Mouse (Mus musculus) adrenal gland, postnatal 10 days (tissue): Measurements from ENCODE around the gene Chmp1a. TPM values are rescaled to one million over a fixed set of nuclear protein-coding genes. Genes with fewer than 3 reads are reported as not detected.
A peak's percentile ranks its signal among the peaks of the same experiment; 100 is the strongest.
"Not testable (repeated sequence)": the region's sequence is repeated elsewhere in the genome, so short reads cannot be mapped to it uniquely, and the experiment has no call there.

Experiments
- DNase-seq: peaks from one replicate; pipeline ENCODE4 v3.0.0; 2021; ENCODE audit warnings: mixed read lengths
- long read RNA-seq, 2 experiments: library from polyadenylated mRNA; stranded (forward); transcript quantifications; one replicate each; pipeline ENCODE4 v2.0.0; 2021
- total RNA-seq, 2 experiments: library from RNA; stranded (reverse); gene quantifications; 2 replicates each; pipeline ENCODE4 v1.2.3; 2021

Chmp1a gene
- total RNA-seq, result 10 to 100 TPM; 76.0 to 81.4 TPM
- long read RNA-seq, experiment 1, partial matches to known transcripts, result 4 of 234 reads
- long read RNA-seq, experiment 1, other reads (novel, unspliced or antisense), result 226 of 234 reads
- long read RNA-seq, experiment 2, partial matches to known transcripts, result 1 of 66 reads
- long read RNA-seq, experiment 2, other reads (novel, unspliced or antisense), result 59 of 66 reads

DNA sequence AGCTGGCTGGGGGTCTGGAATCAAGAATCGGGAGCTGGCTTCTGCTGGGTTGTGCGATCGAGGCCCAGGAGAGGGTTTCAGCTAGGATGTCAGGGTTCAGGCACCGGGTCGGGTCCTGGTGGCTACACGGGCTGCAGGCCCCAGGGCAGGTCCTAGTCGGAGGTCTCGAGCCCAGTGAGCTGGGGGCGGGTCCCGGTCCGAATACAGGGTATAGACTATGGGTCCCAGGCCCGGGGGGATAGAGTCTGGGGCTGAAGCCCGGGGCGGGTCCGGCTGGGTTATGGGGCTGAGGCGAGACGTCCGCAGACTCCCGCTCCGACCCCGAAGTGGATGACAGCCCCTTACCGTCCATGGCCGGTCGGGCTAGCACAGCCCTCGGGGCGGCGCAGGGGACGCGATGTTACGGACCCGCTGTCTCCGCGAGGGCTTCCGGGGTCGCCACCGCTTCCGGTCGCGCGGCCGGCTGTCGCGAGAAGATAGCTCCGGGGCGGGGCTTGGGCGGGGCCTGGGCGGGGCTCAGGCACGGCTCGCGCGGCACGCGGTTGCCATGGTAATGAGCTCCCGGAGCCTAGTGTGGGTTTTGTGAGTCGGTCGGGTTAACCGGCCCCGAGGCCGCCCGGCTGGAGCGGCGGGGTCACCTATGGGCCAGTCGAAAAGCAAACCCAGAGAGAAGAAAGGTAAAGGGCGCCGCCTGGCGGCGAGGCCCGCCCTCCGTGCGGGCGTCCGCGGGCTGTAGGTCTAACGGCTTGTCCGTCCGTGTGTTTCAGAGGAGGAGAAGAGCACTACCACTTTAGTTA is at the start of gene Chmp1a, which contains the start of gene Spata33:
Gene Chmp1a (minus strand): TSS at position 443 of the 797 bp plus-strand sequence.
Gene Spata33 (plus strand): TSS at position 512 of the 797 bp plus-strand sequence.
- peak; percentile 94 for DNase-seq

DNA sequence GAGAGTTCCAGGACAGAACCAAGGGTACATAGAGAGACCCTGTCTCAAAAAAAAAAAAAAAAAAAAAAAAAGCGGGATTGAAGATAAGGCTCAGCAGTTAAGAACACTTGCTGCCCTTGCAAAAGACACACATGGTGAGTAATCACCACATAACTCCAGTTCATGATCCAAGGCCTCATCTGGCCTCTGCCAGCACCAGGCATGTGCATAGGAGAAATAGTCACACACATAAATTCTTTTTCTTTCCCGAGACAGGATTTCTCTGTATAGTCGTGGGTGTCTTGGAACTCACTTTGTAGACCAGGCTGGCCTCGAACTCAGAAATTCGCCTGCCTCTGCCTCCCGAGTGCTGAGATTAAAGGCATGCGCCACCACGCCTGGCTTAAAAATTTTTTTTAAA is 45.0 kb upstream of the Chmp1a start:
- DNase-seq, result not testable (repeated sequence)

DNA sequence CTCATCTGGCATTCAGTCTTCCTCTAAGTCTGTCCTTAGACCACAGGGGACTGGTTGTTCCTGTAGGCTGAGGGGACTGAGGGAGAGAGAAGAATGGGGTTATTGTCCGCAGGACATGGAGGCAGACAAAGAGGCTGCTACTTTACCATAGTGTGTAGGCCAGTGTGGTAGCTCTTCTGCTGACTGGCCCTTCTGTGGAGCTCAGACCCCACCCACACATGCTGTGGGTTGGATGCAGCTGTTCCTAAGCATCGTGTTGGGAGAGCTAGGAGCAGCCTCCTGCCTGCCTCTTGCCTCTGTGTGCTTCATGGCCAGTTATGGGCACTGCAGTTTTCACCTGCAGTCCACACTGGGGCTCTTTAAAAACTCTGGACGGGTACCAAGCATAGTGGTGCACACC is 44.6 kb upstream of the Chmp1a start:
- DNase-seq, result no peak

DNA sequence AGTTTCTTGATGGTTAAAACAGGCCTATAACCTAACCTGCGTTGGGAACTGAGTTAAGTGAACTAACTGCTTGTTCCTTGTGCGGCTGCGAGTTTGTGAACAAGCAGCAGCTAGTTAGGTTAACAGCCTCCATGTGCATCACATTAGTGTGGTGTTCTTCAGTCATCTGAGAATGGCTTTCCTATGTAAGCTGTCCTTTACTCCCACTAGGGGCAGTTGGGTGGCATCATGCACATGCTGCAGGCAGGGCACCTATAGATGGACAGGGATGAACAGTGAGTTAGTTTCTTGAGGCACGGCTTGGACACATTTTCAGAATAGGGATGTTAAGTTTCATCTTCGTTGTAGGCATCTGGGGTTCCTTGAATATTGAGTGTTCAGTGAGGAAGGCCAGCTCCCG is 42.6 kb upstream of the Chmp1a start:
- no peak for DNase-seq

DNA sequence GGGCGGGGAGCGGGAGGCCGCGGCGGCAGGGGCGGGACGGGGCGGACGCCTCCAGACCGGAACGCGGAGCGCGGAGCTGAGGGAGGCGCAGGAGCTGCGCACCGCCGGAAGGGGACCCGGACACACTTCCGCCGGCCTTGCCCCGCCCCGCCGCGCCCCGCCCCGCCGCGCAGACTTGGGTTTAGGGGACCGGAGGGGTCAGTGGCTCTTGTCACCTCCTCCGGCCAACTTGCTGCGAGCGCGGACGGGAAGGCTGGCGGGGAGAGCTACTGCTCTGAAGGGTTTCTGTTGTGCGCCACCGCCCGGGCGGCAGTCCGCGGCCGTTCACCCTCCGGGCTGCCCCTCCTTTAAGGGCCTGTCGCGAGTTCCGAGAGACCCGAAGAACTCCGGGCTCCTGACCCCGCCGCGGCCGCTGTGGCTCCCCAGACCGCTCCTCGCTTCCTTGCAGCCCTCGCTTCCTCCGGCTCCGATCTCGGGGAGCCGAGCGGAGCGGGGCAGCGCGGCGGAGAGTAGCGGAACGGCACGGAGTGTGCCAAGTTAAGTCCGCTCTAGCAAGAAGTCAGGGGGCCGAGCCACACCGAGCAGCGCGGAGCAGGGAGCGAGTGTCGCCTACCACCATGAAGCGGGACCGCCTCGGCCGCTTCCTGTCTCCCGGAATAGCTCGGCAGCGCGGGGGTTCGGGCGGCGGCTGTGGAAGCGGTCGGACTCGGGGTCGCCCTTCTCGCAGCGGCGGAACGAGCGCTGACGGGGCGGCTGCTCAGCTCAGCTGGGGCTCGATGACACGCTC is 41.7 kb upstream of the Chmp1a start, which contains the start of the genes Zfp276 and Vps9d1:
Gene Zfp276 (plus strand): TSS at position 97 of the 787 bp plus-strand sequence.
Gene Vps9d1 (minus strand): TSS at position 250 of the 787 bp plus-strand sequence.
- peak; percentile 95 for DNase-seq

DNA sequence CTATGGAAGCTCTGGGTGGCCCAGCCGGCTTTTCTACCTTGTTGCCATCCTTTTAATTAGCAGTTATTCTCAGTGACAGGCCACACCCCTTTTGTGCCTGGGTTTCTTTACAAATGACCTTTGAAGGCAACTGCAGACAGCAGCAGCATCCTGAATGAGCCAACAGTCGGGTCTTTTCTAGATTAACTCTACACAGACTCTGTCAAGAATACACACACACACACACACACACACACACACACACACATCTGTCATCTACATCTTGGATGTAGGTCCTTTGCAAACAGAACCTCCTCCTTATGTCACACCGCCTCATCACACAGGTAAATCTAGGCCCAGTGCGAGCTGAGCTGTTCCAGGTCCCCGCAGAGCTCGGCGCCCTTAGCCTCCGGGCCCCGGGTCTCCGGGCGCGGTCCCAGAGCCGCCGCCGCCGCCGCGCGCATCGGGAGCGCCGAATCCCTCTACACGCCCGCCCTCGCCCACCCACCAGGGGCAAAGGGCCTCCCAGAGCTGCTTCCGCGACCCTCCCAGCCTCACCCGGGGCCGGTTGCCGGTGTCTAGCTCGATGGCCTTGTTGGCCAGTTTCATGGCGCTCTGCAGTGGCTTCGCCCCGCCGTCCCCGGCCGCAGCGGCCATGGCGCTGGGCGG is 41.0 kb upstream of the Chmp1a start:
- peak; percentile 26 for DNase-seq

DNA sequence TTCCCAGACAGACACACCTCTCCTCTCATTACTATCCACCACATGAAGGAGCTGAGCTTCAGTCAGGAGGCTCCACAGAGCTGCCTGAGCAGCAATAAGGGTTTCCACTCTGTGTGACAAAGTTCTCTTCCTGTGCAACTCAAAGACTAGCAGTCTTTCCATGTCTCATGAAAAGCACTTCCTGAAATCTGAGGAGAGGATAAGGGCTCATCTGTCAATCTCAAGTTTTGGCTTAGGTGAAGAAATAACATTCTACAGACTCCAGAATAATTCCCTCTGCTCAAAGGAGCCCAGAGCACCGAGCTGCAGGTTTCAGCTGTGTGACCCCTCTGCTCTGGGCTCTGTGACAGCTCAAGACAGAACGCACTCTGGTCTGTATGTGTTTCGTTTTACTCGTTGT is 40.4 kb upstream of the Chmp1a start:
- DNase-seq, result no peak

DNA sequence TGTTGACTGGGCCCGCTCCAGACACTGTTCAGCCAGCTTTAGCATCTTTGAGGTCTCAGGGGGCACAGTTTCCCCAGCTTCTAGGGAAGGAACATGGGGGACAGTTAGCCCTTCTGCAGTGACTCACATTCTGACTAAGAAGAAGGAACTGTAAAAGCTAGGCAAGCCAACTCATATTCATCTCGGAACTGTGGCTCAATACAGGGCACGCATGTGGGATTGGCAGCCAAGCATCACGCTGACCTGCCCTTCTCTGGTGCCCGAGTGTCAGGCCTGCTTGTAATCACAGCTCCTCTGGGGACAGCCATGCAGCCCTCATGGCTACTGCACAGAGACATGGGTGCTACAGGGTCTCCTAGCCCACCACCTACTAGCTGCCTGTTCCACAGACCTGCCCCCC is 38.4 kb upstream of the Chmp1a start:
- DNase-seq, result no peak

DNA sequence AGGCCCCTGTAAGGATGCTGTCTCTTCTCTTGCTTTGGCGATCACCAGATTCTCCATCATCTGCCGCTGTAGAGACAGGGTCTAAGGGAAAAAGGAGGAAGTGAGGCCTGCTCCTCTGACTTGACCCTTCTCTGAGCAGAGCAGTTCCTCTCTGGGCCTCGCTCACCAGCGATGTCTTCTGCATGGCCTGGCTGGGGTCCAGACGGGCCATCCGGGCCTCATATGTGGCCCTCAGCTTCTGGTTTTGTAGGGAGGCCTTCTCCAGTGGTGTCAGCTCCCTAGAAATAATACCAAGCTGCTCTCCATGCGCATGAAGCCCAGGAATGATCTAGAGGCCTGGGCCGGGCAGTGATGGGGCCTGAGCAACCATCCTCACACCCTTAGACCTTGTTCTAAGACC is 36.0 kb upstream of the Chmp1a start:
- no peak for DNase-seq

DNA sequence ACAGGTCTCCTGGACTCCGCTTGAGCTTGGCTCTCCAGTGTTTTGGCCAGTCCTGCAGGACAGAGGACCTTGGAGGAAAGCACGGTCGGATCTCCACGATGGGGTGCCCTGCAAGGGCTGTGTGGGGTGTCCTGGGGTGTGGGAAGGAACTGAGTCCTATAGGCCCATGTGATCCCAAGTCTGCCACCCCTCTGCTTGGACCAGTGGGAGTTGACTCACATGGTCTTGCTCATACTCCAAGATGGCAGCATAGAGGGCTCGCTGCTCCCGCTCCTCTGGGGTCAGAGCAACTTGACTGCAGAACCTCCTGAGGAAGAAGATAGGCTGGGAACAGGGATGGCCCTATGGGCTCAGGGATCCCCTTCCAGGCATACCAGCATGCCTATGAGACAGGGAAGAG is 35.2 kb upstream of the Chmp1a start:
- DNase-seq, result no peak

DNA sequence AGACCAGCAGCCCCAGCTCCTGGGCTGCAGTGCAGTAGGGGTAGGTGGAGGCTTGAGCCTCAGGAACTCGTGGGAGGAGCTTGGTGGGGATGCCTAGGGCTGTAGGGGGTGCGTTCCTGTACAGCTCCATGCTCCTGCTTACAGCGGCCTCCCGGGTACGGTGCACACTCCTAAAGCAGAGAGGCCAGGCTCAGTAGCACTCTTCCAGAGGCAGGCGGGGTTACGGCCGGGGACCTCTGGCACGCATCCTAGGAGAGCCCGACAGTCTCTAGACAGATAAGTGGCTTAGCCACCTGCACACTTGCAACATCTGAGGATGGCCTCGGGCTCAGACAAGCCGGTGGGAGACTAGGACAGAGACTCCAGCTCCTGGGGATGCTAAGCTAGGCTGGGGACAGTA is 33.0 kb upstream of the Chmp1a start:
- no peak for DNase-seq

DNA sequence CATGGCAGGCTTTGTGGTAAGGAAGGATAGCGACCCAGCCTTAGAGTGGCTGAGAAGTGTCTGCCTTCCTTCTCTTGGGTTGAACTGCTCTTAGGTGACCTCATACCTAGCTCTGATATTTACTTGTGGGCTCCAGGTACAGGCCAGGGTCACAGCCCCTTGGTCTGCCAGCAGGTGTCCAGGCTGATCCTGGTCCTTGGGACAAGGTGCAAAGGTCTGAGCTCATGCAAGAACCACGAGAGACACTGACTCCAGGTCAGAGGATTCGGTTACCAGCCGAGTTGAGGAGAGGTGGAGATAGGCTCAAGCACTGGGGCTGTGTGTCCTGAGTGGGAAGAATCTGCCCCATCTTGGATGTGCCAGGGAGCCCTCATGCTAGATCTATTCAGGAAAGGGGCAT is 31.8 kb upstream of the Chmp1a start:
- DNase-seq, result no peak

DNA sequence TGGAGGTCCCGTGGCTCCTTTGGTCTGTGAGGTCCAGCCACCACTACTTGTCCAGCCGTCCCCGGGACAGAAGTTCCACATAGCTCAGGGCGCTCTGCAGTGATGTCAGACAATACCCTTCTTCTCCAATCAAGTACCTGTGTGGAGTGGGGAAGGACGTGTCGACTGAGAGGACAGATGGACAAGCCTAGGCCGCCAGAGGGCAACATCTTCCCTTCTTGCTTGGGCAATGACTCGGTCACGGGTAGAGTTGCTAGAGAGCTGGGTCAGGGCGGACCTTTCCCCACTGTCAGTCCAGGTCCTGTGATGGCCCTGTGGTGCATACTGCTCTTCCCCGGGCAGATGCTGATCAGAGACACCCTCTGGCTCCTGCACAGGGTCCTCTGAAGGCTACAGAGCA is 30.5 kb upstream of the Chmp1a start:
- no peak for DNase-seq

DNA sequence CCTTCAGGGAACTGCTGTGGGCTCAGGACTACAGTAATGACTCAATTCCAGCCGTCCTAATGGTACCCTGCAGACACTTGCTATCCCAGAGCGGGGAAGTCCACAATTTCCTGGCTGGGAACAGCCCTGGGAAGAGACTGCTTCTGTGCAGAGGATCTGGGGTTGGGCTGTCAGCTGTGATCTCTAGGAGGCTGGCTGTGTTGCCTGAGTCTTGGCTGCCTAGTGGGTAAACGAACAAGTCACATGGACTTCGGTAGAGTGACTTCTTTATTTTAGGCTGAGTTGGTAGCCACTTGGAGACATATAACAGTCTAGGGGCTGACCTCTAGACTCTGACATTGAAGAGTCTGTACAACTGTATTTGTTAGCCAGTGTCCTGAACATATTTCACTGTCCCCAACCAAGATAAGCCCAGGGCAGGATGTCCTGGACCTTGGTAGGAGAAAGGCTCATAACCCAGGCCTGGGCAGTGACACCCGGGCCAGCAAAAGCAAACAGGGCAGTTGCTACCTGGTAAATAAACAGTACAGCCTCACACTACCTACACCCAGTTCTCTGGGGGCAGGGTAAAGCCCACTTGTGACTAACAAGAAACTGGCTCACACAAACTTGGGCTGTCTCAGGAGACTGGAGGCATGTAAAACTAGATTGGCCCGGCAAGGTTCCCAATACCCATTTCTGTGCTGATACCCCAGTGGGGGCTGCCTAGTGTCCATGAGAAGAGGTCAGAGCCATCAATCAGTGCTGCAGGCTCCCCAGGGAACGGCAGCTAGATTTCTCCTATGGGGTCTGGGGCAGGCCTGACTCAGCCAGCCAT is 29.8 kb upstream of the Chmp1a start:
- no peak for DNase-seq

DNA sequence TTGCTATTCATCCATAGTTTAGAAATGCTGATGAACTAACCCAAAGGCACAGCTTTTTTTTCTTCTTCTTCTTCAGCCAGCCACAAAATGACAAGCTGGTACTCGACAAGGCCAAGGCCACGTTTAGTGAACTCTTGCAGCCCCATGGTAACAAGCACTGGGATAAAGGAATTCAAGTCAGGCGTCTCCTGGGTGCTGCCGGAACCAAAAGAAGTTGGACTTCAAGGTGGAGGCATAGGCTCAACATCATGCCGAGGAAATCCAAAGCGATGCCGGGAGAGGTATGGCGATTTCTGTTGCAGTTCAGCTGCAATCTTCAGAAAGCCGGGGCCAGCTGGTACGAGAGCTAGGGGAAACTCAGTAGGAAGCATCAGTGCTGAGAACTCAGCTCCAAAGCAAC is 26.8 kb upstream of the Chmp1a start:
- DNase-seq, result peak; percentile 38

DNA sequence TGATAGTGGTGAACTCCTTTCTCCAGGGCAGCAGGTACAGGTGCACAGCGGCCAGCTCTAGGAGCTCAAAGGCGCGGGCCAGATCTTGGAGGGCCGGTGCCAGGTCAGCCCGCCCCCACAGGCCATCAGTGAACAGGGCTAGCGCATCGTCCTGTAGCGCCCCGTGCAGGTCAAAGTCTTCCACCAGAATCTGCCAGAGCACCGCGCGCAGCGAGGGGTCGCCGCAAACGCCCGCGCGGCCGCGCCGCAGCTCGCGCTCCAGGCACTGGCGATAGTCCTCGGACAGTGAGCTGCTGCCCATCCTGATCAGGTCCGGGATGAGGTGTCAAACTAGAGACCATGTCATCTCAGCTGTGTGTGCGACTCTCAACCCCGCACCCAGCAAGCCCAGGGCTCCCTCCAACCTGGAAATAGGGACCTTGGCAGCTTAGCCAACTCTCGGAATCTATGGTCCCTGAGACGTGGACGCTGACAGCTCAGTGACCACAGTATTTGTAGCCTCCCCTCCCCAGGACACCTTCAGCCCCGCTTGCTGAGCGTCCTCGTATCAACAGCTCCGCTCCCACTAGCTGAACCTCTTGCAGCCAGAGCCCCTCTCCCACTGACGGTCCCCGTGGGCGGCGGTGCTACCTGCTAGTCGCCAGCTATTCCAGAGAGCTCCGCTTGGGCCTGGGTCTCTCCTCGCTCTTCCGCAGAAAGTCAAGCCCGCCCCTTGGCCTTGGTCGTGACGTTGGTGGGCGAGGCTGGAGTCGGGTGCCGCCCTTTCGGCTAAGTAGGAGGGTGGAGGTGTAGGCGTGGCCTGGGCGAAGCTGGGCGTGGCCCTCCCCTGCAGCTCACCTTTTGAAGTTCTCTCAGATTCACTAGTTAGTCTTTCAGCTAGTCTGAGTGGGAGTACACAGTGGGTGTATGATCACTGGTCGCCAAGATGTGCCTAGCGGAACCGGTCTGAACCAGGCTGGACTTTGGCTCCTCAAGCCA is 23.2 kb upstream of the Chmp1a start, which contains the start of gene Spata2l:
Gene Spata2l (minus strand): TSS at position 714 of the 978 bp plus-strand sequence.
- peak; percentile 94 for DNase-seq

DNA sequence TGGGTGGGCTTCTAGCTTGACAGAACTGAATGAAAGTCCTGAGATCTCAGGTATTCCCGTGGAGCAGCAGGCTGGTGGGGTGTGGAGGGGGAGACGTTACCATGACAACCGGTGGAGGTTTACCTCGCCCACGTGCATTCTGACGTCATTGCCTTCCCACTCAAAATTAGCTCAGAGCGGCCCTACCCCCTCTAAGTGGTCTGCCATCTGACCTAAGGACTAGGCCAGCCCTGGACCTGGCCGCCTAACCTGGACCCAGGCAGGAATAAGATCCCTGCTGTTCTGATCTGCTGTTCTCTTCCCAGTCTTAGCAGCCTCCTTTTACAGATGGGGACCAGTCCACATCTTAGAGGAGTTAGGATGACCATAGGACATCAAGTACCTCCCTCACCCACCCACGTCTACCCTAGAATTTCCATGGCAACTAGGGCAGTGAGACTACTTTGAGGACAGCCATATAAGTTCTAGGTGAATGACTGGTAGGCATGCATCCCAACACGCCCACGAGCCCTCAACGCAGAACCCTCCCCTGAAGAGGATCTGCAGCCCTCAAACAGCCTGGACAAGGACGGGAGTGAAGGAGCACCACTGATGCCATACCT is 22.5 kb upstream of the Chmp1a start:
- DNase-seq, result no peak

DNA sequence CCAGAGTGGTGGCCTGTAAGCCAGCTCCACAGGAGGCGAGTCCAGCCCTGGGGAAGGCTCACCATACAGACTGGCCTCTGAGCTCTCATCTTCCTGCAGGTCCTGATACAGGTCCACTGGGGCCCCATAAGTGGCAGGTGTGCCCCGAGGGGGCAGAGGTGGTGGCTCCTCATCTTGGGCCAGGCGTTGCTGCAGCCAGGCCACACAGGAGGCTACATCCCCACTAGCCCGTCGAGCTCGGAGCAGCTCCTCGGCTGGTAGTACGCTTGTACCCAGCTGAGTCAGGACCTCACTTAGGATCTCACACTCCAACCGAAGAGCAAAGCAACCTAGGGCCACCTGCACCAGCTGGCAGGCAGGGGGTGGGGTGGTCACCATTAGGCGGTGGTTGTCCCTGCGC is 21.2 kb upstream of the Chmp1a start:
- no peak for DNase-seq

DNA sequence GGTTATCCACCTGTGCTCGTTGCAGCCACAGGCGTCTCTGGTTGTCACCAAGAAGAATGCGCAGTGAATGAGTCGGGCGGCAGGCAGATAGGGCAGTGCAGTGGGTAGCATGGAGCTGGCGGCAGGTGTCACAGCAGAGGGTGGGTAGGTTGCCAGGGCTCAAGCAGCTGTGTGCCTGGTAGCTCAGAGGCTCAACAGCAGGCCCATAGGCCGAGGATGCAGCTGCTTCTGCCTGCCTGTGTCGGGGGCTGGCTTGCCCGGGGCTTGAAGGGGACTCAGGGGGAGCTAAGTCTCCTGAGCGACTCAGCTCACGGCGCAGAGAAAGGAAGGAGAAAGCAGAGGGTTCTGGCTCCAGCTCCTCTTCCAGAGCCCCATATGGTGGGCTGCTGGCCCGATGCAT is 20.7 kb upstream of the Chmp1a start:
- DNase-seq, result no peak

DNA sequence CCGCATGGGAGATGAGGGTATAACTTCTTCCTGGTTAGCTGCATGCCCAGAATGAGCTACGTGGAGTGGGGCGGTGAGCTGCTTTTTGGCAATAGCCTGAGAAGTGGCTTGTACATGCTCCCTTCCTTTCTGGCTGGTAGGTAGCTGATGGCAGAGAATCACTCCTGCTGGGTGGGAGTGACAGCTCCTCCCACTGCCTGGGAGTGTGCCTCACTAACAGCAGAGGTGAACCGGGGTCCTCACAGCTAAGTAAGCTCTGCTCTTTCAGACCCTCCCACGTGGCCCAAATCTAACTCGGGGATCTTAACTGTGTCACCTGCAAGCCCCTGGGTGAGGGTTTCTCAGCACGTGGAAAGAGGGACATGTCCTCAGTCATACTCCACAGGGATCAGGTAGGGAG is 20.0 kb upstream of the Chmp1a start:
- DNase-seq, result no peak
